Mouse (Mus musculus): Measurements from ENCODE around the gene Wscd2. TPM values are rescaled to one million over a fixed set of nuclear protein-coding genes. Genes with fewer than 3 reads are reported as not detected.
A peak's percentile ranks its signal among the peaks of the same experiment; 100 is the strongest.

Wscd2 gene
- polyA plus RNA-seq, 1 experiment from 2014 or later: 3.9 TPM

DNA sequence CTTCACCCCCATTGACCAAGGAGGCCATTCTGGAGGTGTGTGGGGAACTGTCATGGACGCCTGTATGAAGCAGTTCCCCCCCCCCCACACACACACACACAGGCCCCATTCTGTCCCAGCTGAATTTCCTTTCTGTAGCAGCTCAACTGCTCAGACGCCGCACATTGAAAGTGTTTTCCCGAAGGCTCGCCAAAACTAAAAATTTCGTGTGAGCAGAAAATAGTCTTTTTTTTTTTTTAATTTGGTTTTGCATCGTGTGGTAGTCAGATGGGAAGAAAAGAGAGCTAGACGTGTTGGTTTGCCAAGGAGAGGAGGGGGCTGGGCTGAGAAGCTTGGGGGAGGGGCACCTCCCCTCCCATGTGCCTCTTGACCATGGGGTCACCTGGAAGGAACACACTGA, 23.5 kb downstream of the Wscd2 start:
- H3K4me1 ChIP-seq: peaks cover 39% of the 10 kb centered on the region
- no peak overlapping the region for H3K27ac ChIP-seq
- H3K36me3 ChIP-seq (replicated peaks): no peaks in the 10 kb centered on the region
- no peak overlapping the region for H3K4me3 ChIP-seq
- 84% methylated on average over 8 of the region's 8 CpGs for WGBS
- no peak for DNase-seq (ENCODE audit: extremely low spot score, low spot score)
- no peaks in the 10 kb centered on the region for H3K27me3 ChIP-seq (ENCODE audit: poor library complexity, severe bottlenecking)
- H3K9me3 ChIP-seq: no peaks in the 10 kb centered on the region

GRCm38 (mm10) chr5:113514062-113514461, 23.9 kb downstream of the Wscd2 start:
- no peak overlapping the region for H3K27ac ChIP-seq
- no peaks in the 10 kb centered on the region for H3K36me3 ChIP-seq (replicated peaks)
- no peak for DNase-seq (ENCODE audit: extremely low spot score, low spot score)
- WGBS: 91% methylated on average over 6 of the region's 6 CpGs
- H3K4me3 ChIP-seq: no peak overlapping the region
- H3K9me3 ChIP-seq: no peaks in the 10 kb centered on the region
- peaks cover 36% of the 10 kb centered on the region for H3K4me1 ChIP-seq
- no peaks in the 10 kb centered on the region for H3K27me3 ChIP-seq (ENCODE audit: poor library complexity, severe bottlenecking)

- H3K4me3 ChIP-seq: peak overlapping the region; percentile 32
- DNase-seq (ENCODE audit: extremely low spot score, low spot score): no peak
- WGBS: 45% methylated on average over 14 of the region's 14 CpGs
Observed at GRCm38 (mm10) chr5:113516119-113516872, 26.2 kb downstream of the Wscd2 start.

GRCm38 (mm10) chr5:113516873-113517336, 26.8 kb downstream of the Wscd2 start:
- peak overlapping the region; percentile 32 for H3K4me3 ChIP-seq
- DNase-seq (ENCODE audit: extremely low spot score, low spot score): no peak
- no peaks in the 10 kb centered on the region for H3K9me3 ChIP-seq
- peak overlapping the region; percentile 27 for H3K27ac ChIP-seq
- no peaks in the 10 kb centered on the region for H3K36me3 ChIP-seq (replicated peaks)
- WGBS: 24% methylated on average over 14 of the region's 14 CpGs
- H3K27me3 ChIP-seq (ENCODE audit: poor library complexity, severe bottlenecking): no peaks in the 10 kb centered on the region
- H3K4me1 ChIP-seq: peaks cover 23% of the 10 kb centered on the region

More at GRCm38 (mm10) chr5:113516119-113516872, 26.2 kb downstream of the Wscd2 start:
- Histone ChIP-seq H3K27me3 (ENCODE audit: poor library complexity, severe bottlenecking) (no peaks in the 10 kb centered on the region), H3K36me3 (replicated peaks) (no peaks in the 10 kb centered on the region), H3K4me1 (peaks cover 23% of the 10 kb centered on the region), H3K9me3 (no peaks in the 10 kb centered on the region), H3K27ac (peak overlapping the region; percentile 48)

GRCm38 (mm10) chr5:113517387-113517786, 27.3 kb downstream of the Wscd2 start:
- H3K9me3 ChIP-seq: no peaks in the 10 kb centered on the region
- peaks cover 23% of the 10 kb centered on the region for H3K4me1 ChIP-seq
- 0 out of 2 replicates have a peak overlapping the region, but pooled peaks have one; percentile 13 for H3K27ac ChIP-seq
- no peak for DNase-seq (ENCODE audit: extremely low spot score, low spot score)
- no peak overlapping the region for H3K4me3 ChIP-seq
- no peaks in the 10 kb centered on the region for H3K36me3 ChIP-seq (replicated peaks)
- 75% methylated on average over 4 of the region's 4 CpGs for whole genome bisulfite sequencing
- no peaks in the 10 kb centered on the region for H3K27me3 ChIP-seq (ENCODE audit: poor library complexity, severe bottlenecking)

DNA sequence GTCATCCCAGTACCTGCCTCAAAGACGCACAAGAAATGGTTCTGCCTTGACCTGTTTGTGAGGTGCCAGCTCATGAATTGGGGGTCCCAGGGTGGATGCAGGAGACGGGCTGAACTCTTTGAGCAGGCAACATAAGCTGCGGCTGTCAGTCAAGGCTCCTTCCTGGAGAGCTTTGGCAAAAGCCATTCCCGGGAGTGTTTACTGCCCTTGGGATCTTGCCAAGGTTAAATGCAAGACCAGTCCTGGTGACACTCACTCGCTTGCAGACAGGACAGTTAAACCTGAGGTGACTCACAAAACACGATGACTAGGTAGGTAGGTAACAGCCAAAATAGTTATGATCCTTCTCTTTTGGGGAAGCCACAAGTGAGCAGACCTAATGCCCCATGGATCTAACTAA, 30.9 kb downstream of the Wscd2 start:
- Histone ChIP-seq H3K4me1 (peaks cover 17% of the 10 kb centered on the region), H3K27me3 (ENCODE audit: poor library complexity, severe bottlenecking) (no peaks in the 10 kb centered on the region), H3K9me3 (no peaks in the 10 kb centered on the region), H3K36me3 (replicated peaks) (no peaks in the 10 kb centered on the region), H3K27ac (no peak overlapping the region), H3K4me3 (no peak overlapping the region)
- DNase-seq (ENCODE audit: extremely low spot score, low spot score): no peak
- WGBS: 87% methylated on average over 6 of the region's 6 CpGs

- H3K4me3 ChIP-seq: no peak overlapping the region
- H3K27me3 ChIP-seq (ENCODE audit: poor library complexity, severe bottlenecking): peaks cover 15% of the 10 kb centered on the region; the same call in 1 of the 2 replicates
- H3K9me3 ChIP-seq: no peaks in the 10 kb centered on the region
- peaks cover 51% of the 10 kb centered on the region for H3K4me1 ChIP-seq
- no peak overlapping the region for H3K27ac ChIP-seq
- 78% methylated on average over 1 of the region's 1 CpGs for WGBS
- H3K36me3 ChIP-seq (replicated peaks): no peaks in the 10 kb centered on the region
- DNase-seq (ENCODE audit: extremely low spot score, low spot score): no peak
Observed at GRCm38 (mm10) chr5:113538826-113539225, 48.7 kb downstream of the Wscd2 start.

GRCm38 (mm10) chr5:113539438-113539837, 49.3 kb downstream of the Wscd2 start:
- peaks cover 53% of the 10 kb centered on the region for H3K4me1 ChIP-seq
- DNase-seq (ENCODE audit: extremely low spot score, low spot score): no peak
- no peak overlapping the region for H3K27ac ChIP-seq
- H3K27me3 ChIP-seq (ENCODE audit: poor library complexity, severe bottlenecking): peaks cover 17% of the 10 kb centered on the region; the same call in 1 of the 2 replicates
- no peak overlapping the region for H3K4me3 ChIP-seq
- no peaks in the 10 kb centered on the region for H3K9me3 ChIP-seq
- WGBS: 80% methylated on average over 2 of the region's 2 CpGs
- H3K36me3 ChIP-seq (replicated peaks): no peaks in the 10 kb centered on the region

DNA sequence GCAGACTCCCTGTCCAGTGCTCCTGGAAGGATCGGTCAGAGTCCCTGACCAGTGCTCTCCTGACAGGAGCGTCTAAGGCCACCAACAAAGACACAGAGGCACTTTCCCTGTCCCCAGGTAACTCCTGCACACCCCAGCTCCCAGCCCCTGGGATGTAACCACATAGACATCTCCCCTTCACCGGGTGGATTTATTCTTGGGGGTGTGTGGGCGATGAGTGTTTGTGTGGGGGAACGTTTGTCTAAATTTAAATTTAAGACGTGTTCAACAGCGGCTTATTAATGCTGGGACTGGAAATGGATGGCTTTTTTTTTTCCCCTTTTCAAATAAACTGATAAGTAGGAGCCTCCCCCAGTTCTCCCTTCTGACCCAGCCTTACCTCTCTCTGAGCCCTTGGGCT, 49.7 kb downstream of the Wscd2 start:
- H3K27me3 ChIP-seq (ENCODE audit: poor library complexity, severe bottlenecking): peaks cover 19% of the 10 kb centered on the region; the same call in 1 of the 2 replicates

GRCm38 (mm10) chr5:113541196-113541595, 51.1 kb downstream of the Wscd2 start:
- Histone ChIP-seq H3K27me3 (ENCODE audit: poor library complexity, severe bottlenecking) (peaks cover 19% of the 10 kb centered on the region; the same call in 1 of the 2 replicates), H3K27ac (no peak overlapping the region), H3K9me3 (no peaks in the 10 kb centered on the region), H3K36me3 (replicated peaks) (no peaks in the 10 kb centered on the region), H3K4me1 (peaks cover 61% of the 10 kb centered on the region), H3K4me3 (no peak overlapping the region)
- WGBS: 62% methylated on average over 5 of the region's 5 CpGs
- no peak for DNase-seq (ENCODE audit: extremely low spot score, low spot score)

More for the DNA sequence above, 49.7 kb downstream of the Wscd2 start:
- peaks cover 53% of the 10 kb centered on the region for H3K4me1 ChIP-seq
- H3K27ac ChIP-seq: no peak overlapping the region
- WGBS: 90% methylated on average over 7 of the region's 7 CpGs
- H3K9me3 ChIP-seq: no peaks in the 10 kb centered on the region
- no peak for DNase-seq (ENCODE audit: extremely low spot score, low spot score)
- H3K4me3 ChIP-seq: no peak overlapping the region
- H3K36me3 ChIP-seq (replicated peaks): no peaks in the 10 kb centered on the region

DNA sequence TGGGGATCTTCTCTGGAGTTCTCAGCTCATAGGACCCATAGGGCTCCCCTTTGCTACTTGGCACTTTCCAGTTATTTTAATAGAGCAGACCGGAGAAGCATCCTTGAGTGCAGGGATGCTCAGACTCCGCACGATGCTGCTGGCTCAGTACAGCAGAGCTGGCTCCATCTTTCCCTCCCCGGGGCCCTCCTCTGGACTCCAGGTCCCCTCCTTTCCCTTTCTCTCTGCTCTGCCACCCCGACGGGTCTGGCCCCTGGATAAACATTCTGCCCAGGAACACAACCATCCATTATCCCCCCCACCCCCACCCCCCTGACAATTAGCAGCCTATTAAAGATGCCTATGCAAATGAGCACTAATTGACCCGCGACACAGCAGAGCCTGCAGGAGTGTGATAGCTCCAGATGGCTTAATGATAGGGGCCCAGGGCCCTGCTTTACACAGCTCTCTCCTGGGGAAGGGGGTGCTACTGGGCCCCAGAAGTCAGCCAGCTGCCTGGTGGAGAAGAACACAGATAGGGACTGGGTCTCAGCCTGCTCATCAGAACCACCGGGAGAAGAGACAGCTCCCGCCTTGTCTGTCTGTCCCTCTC, 52.8 kb downstream of the Wscd2 start:
- DNase-seq (ENCODE audit: extremely low spot score, low spot score): peak; percentile 34
- Histone ChIP-seq H3K9me3 (no peaks in the 10 kb centered on the region), H3K27me3 (ENCODE audit: poor library complexity, severe bottlenecking) (peaks cover 19% of the 10 kb centered on the region; the same call in 1 of the 2 replicates), H3K4me1 (peaks cover 47% of the 10 kb centered on the region), H3K4me3 (no peak overlapping the region), H3K27ac (peak overlapping the region; percentile 71), H3K36me3 (replicated peaks) (no peaks in the 10 kb centered on the region)
- 44% methylated on average over 10 of the region's 10 CpGs for WGBS

DNA sequence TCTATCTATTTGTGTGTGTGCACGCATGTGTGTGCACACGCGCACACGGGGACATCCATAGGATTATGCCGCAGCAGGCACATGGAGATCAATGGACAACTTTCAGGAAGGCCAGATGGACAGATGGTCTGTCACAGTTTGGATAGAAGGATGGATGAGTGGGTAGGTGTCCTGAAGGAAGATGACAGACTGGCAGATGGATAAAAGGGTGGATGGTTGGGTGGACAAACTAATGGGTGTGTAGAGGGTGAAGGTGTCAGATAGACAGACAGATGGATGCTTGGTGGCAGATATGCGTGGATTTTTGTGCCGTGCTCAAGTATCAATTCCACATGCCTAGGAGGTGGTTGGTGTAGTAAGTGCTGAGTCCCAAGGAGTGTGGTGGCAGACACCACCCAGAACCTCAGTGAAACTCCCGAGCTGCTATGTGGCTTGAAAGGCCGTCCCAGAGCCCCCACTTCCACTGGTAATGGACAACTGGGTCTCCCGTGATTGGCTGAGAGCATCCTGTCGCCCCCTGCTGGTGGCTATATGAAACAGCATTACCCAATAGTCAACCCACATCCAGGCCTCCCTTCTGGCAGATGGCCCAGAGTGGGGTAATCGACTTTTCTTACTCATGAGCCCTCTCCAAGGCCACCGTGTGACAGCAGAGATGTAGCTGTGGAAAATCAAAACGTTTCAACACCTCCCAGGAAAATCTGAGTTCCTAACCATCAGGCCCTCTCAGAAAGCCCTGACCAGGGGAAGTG, 58.0 kb downstream of the Wscd2 start:
- no peaks in the 10 kb centered on the region for H3K9me3 ChIP-seq
- WGBS: 63% methylated on average over 14 of the region's 14 CpGs
- DNase-seq (ENCODE audit: extremely low spot score, low spot score): peak; percentile 32
- H3K36me3 ChIP-seq (replicated peaks): no peaks in the 10 kb centered on the region
- H3K4me1 ChIP-seq: peaks cover 36% of the 10 kb centered on the region
- H3K27ac ChIP-seq: no peak overlapping the region
- H3K4me3 ChIP-seq: no peak overlapping the region
- peaks cover 38% of the 10 kb centered on the region for H3K27me3 ChIP-seq (ENCODE audit: poor library complexity, severe bottlenecking)

All from forebrain, embryonic 10.5 days (tissue).